Mouse (Mus musculus): ENCODE data around the gene Slc25a41.

Slc25a41 gene

DNA sequence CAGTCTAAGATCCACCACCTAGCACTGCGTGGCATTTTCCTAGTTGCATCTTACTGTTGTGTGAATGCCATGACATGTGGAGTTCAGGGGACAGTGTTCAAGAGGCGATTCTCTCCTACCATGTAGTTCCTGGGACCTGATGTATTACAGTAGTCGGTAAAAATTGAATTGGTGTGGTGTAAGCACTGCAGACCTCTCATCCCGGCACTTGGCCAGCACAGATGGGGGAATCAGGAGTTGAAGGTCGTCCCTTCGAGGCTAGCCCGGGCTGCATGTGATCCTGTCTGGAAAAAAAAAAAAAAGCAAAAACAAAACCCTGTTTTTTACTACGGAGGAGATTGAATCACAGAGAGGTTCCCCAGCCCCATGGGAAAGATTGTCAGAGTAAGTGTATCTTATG lies 46.4 kb downstream of the Slc25a41 start:
- DNase-seq (ENCODE audit: low read depth, low spot score), result no peak

DNA sequence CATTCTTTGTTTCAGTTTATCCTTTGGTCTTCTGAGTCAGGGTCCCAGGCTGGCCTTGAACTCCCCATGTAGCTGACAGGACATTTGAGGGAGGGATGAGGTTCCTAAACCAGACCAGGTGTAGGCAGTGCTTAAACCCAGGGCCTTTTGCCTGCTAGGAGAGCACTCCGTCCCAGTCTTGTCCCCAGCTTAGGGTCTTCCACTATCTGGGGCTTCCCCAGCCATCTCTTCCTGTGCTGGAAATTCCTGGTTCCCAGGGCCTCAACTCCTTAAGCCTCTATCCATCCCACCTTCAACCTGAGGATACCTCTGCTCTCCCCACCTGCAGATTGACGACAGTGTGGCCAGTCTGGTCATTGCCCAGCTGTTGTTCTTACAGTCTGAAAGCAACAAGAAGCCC lies 50.5 kb downstream of the Slc25a41 start:
- DNase-seq (ENCODE audit: low read depth, low spot score), result no peak

DNA sequence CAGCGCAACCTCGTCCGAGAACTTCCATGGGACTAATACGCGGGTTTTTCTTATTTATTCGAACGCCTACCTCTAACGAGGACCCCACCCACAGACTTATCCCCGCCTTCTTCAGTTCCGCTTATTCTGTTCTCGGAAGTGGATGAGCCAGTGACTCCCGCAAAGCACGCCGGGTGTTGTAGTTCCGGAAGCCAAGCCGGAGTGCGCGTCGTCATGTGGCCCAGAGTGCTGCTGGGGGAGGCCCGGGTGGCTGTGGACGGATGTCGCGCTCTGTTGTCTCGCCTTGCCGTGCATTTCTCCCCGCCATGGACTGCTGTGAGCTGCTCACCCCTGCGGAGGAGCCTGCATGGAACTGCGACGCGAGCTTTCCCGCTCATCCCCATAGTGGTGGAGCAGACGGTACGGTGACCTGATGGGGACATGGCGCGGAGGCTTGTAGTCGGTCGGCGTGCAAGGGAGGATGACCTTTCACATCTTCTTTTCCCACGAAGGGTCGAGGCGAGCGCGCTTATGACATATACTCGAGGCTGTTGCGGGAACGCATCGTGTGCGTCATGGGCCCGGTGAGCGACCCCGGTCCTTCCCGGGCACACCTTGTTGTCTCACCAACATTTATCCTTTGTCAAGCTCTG lies 51.2 kb downstream of the Slc25a41 start, which contains the start of gene Clpp:
Gene Clpp (plus strand): TSS at position 191 of the 632 bp plus-strand sequence.
- peak; percentile 95 for DNase-seq (ENCODE audit: low read depth, low spot score)

DNA sequence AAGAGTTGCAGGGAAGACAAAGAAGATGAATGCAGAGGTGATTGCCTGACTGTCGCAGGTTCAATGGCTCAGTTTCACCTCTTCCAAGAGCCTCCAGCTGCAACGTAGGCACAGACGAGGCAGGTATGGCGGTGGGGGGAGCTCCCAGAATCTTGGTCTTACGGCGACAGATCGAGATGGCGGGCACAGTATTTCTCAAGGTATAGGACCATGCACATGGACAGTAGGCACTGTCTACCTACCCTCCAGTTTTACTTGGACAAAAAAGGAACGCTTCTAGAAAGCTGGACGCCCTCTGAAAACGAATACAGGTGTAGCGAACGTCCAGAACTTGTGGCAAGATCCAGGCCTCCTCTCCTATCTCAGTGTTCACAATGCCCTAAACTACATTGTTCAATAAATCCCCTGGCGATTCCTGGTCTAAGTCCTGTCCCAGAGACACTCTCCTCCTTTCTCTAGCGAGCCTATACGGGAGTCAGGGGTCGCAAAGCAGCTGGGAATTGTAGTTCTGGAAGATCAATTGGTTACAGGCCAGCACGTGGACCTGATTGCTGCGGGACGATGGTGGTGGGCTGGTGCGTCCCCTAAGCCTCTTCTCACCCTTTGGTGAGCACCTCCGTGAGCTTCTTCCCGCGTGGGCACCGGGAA lies 51.9 kb downstream of the Slc25a41 start:
- DNase-seq (ENCODE audit: low read depth, low spot score), result peak; percentile 83

DNA sequence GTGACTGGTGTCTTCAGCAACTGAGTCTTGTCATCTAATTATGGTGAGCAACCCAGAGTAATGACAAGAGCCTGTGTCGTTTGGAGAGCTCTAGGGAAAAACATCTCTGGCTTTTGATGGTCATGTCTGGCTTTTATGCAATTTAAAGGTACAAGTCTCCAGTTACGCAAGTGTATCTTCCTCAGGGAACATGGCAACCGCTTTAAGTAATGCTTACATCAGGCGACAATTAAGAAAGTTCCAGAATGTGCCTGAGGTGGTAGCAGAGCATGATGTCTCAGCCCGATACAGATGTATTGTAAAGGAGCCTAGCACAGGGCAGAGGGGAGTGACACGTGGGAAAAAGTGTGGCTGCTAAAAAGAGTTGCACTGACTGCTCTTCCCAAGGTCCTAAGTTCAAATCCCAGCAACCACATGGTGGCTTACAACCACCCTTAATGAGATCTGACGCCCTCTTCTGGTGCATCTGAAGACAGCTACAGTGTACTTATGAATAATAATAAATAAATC lies 52.5 kb downstream of the Slc25a41 start:
- no peak for DNase-seq (ENCODE audit: low read depth, low spot score)

DNA sequence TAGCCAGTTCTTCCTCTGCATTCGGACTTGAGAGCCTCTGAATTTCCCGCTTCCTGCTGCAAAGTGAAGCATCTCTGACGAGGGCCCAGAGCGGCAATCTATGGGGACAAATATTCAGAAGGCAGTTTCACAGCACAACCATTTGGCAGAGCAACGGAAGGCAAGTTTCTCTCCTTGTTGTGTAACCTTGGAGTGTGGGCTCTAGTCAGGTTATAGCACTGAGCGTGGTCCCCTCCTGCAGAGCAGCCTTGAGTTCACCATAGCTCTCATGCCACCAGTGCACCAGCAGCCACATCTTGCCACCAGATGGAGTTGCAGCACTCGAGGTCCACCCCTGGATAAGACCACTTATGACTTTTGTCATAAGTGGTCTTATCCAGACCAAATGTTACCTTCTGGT lies 53.0 kb downstream of the Slc25a41 start:
- no peak for DNase-seq (ENCODE audit: low read depth, low spot score)

DNA sequence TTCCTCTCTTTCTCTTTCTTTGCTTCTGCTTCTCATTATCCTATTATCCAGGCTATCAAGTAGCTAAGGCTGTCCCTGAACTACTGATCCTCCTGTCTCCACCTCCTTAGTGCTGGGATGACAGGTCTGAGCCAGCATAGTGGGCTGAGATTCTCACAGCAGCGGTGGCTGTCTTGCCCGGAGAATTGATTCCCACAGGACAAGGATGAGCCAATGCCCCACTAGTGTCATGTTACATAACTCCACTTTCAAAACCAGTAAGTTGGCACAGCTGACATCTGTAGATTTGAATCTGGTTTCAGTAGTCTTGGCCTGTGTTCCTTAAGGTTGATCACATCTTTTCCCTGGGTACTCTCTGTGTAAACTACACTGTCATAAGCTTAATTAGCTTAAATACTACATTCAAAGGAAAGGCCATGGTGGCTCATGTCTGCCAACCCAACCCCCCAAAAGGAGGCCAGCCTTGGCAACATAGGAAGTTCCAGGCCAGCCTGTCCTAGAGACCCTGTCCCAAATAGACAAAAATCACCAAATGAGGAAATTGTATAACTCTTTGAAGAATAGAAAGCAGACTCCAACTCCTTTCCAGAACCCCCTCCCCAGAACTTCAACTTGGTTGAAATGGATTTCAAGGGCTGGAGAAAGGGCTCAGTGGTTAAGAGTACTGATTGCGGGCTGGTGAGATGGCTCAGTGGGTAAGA lies 55.2 kb downstream of the Slc25a41 start:
- no peak for DNase-seq (ENCODE audit: low read depth, low spot score)

DNA sequence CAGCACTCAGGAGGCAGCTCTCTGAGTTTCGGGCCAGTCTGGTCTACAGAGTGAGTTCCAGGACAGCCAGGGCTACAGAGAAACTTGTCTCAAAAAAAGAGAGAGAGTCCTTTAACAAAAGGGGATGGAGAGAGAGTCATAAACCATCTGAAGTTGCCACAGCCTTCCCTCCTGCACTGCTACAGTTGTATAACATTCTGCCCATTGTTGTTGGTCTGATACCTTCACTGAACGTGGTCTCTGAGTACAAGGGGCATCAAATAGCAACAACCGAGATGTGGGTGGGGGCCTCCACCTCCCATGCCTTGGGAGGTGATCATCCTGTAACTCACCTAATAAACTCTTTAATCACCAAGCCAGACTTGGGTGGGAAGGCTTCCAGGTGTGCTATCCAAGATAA lies 55.8 kb downstream of the Slc25a41 start:
- no peak for DNase-seq (ENCODE audit: low read depth, low spot score)

DNA sequence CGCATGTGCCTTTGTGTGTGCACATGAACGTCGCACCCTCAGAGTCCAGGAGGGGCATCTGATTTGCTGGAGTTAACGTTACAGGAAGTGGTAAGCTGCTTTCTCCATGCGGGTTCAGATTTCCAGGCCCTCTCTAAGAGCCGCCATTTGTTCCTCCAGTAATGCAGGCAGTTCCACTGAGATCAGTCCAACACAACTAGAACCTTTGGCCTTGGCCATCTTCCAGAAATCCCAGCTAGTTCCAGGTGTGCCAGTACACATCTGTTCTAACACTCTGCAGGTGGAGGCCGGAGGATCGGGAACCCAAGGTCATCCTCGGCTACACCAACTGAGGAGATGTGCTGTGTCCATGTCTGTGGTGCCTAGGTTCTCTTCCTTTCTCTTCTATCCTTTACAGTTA lies 56.6 kb downstream of the Slc25a41 start:
- no peak for DNase-seq (ENCODE audit: low read depth, low spot score)

Data from brain, embryonic 18.5 days (tissue).